Mouse (Mus musculus) layer of hippocampus, postnatal 14 days (tissue): Measurements from ENCODE around the gene Fat1. TPM values are rescaled to one million over a fixed set of nuclear protein-coding genes. Genes with fewer than 3 reads are reported as not detected.

Experiments
- DNase-seq, 2 experiments: peaks; one replicate each; pipeline ENCODE4 v3.0.0; 2021 to 2022; ENCODE audit warnings: low spot score in 2 of 2, mixed read lengths in 1 of 2
- long read RNA-seq, 2 experiments: library from polyadenylated mRNA; stranded (forward); transcript quantifications; one replicate each; pipeline ENCODE4 v2.0.0; 2021
- total RNA-seq, 2 experiments: library from RNA; stranded (reverse); gene quantifications; 2 replicates each; pipeline ENCODE4 v1.2.3; 2021

Gene Fat1
- 10 to 100 TPM; 34.5 TPM for total RNA-seq
- long read RNA-seq, experiment 1, partial matches to known transcripts = 0 of 1 reads
- long read RNA-seq, experiment 1, other reads (novel, unspliced or antisense) = 1 of 1 reads
- long read RNA-seq, experiment 2, partial matches to known transcripts = 0 of 1 reads
- long read RNA-seq, experiment 2, other reads (novel, unspliced or antisense) = 1 of 1 reads

DNA sequence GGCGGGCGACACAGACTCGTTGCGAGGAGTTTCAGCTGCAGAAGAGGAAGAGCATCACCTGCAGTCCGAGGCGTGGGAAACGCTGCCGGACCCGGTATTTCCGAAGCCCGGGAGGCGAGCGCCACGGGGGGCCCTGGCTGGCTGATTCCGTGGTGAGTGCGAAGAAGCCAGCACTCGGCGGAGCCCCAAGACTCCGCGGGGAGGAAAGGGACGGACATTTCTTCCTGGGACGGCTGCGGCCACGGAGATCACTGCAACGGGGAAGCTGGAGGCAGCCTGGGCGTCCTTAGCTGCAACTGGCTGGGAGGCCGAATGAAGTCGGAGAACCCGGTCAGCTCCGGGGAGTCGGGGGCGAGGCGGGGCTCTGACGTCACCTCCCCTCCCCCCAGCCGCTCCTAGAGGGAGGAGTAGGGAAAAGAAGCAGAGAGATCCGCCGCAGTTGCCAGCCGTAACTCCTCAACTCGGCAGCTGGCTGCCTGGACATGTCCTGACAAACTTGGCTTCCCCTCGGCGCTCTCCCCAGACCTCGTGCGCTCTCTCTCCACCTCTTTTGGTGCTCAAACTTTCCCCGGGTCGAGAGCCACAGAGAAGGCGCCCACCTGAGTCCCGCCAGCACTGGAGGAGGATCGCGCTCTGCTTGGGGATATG is at the start of gene Fat1:
TSS of gene Fat1 (plus strand) at position 598 of the 648 bp plus-strand sequence.
- DNase-seq = peak; percentile 71 to 72

GRCm38 (mm10) chr8:44894626-44895025 is 40.6 kb upstream of the Fat1 start:
- no peak for DNase-seq

- peak; percentile 39 to 43 for DNase-seq
Measured at GRCm38 (mm10) chr8:44899575-44899991, 35.7 kb upstream of the Fat1 start.

DNA sequence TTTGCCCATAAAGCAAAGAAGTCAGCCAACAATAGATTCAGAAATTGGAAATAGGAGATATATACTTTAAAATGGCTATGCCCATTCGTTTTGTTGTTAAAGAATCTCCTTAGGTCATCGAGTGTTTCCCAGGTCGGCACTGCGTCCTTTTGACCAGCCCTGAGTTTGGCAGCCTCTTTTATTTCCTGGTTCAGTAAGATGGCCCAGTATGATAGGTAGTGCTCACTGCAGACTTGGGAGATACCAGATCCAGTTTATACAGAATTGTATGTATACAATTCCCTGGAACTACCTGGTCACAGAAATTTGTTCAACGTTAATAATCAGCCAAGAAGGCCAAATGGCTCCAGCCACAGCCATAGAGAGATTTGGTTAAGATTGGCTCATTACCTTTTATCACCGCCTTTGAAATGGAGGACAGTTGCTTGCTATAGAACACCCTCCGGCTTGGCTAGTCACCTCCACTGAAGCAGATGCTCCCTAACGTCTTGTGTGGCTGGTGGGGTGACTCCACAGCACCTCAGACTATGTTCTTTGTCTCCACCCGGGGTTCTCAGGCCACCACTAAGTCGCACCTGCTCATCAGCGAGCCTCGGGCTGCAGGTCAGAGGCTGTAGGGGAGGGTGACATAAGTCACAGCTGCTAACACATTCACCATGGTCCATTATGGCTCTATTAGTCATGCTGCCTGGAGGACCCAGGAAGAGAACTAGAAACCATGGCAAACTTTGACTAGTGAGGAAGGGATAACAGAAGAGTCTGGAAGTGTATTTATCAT is 23.9 kb upstream of the Fat1 start:
- DNase-seq = no peak

GRCm38 (mm10) chr8:44919487-44920082 is 15.7 kb upstream of the Fat1 start:
- no peak for DNase-seq

DNA sequence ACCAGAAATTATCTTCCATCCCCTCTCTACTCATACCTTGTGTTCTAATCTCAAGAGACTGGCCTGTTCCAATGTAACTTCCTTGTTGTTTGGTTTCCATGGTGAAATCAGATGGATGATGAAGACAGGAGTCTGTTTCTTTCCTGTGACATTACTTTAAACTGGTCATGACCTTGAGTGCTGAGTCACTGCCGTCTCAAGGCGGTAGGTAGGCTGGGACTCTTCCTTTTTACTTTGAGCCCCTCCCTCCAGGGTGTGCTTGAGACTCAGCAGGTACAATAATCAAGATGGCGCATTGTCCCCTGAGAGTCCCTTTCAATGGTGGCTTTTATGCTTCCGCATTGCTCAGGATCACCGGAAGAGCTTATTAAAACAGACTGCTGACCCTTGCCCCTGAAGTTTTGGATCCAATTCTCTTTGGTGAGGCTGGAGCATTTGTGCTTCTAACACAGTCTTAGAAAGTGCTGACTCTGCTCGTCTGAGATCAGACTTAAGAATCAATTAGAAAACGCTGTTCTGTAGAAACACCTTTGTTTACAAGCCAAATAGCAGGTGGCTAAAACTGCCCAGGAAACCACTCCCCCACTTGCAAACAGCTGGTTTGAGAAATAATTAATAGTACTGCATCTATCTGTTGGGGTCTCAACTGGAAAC is 14.7 kb upstream of the Fat1 start:
- no peak for DNase-seq

- no peak for DNase-seq
Measured at GRCm38 (mm10) chr8:44924995-44925394, 10.3 kb upstream of the Fat1 start.

DNA sequence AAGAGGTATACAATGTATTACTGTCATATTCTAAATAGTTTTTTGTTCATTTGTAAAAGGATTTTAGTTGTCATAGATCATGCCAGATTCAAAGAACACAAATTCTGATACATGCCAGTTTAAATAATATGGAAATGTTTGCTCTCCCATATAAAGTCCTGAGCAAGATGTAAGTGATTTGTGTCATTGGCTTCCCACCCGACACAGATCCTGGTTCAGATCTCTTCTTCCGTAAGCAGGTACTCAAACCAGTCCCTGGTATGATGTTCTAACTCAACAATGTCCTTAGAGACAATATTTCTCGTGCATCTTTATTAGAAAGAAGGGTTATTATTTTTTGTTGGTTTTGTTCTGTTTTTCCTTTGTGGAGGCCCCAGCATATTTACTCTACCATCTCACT is 5.2 kb upstream of the Fat1 start:
- DNase-seq = no peak

DNA sequence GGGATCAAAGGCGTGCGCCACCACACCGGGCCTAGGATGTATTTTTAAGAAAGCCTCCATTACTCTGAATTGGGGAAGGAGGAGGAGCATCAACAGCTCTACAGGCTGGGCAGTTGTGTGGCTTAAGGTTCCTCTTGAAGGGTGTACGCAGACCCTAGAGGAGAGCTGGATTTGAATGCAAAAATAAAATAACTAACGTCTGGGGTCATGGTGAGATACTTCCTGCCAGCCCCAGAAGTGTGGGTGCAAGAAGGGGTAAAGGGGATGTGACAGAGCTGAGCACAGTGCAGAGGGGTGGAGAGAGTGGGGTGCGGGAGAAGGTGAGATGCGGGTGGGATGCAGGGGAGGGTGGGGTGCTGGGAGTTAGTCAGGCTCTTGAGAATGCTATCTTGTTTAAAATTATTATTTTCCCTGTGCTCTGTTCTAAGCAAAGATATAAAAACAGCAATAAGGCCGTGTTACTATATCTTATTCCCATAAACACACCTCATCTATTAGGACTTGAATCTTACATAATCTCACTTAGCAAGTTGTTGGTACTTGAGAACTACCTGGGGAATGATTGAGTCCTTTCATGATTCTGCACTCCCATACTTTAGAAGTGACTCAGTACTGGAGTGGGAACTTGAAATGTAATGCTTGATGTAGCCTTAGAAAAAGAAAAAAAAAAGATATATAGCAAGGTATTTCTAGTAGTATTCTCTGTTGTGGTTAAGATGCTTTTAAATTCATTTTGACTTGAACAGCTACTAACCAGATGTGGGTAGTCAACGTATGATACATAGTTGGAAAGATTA is 2.5 kb upstream of the Fat1 start:
- no peak for DNase-seq

DNA sequence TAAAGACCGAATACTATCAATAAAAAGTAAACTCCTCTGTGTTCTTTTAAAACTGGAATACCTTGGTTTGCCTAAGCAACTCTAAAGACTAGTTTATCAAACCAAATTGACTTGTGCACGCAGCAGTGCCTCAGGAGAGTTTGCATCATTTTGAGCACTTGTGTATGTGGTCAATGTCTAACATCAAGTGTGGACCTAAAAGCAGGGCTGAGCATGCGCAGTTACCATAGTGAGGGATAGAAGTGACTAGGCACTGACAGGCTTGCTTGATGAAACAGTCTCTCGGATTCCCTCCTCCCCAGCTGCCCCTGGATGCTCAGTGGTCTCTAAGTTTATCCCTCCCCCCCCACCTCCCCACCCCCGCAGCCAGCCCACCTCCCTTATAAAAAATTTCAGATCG is 1.8 kb upstream of the Fat1 start:
- no peak for DNase-seq

DNA sequence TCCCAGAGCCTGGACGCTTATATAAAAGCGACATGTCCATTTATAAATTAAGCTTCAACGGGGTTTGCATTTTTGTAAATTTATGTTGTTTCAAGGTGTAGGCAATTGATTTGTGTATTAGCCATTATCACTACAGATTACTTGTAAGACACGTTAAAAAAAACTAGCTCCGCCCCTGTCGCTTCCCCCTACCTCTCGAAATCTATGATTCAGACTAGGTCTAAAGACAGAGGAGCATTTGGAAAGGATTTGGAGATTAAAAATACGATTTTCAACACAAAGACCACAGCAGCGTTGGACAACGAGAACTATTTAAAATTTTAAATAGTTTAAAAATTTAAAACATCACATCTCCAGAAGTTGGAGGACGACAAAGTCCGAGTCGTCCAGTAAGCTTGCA is 831 bp upstream of the Fat1 start:
- no peak for DNase-seq

DNA sequence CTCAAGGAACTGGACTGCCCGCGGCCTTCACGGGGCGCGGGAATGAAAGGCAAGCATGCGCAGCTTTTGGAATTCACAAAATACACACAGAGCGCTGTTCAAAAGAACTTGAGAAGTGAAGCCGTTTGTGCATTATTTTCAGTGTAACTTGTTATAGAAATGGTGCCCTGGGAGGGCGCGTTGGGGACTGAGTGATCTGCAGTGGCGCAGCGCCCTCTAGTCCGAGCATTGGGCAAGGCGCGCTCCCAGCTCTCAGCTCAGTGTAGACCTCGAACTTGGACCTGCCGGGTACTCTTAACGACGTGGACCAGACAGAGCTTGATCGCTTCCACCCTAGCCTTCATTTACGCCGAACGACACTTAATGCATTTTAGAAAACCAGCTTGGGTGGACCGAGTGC is 494 bp downstream of the Fat1 start:
- DNase-seq = peak; percentile 79 to 88

DNA sequence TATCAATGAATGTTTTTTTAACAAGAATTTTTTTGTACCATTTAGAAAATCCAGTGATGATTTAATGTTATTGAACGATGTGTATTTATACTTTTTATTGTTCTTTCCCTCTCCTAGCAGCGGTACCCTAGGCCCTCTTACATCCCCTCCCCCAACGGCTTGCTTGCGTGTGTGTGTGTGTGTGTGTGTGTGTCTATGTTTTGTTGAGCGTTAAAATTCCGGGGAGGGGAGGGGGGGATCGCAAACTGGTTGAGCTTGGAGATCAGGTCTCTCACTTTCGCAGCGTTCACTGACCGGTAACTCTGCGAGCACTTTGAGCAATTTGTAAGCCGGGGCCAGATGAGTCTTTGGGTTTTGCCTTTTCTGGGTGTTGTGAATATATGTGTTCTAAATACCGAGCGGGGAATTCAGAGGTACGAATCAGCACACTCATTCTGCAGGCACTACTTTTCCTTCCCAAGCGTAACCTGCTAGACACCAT is 1.3 kb downstream of the Fat1 start:
- DNase-seq = no peak

DNA sequence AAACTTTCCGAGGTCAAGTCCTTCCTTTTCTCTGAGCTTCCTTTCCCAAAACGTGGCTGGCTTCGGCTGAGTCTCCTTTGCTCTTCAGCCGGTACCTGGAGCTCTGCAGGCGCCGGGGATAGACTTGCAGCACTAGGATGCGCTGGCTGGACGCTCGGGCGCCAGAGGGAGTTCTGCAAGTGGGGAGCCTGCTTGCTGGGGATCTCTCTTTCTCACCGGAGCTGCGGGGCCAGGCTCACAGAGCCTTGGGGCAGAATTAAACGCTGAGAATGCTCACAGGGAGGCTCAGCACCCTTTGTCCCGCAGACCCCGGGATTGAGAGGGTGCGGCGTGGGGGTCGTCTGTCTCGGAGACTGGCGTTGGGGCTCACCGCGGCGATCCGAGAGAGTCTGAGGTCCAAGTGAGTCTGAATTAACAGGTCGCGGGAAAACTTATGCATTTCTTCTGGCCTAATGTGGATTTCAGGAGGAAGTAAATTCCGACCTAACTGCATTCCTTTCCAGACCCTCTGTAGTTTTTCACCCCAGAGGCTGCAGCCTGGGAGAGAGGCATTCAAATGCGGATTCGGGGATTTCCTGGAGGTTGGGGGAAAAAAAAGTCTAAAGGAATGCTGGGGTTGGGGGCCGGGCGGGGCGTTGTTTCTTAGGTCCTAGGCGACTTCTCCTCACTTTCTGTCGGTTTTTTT is 2.0 kb downstream of the Fat1 start:
- peak; percentile 46 for DNase-seq

GRCm38 (mm10) chr8:44937905-44938642 is 2.8 kb downstream of the Fat1 start:
- peak; percentile 89 to 90 for DNase-seq

- DNase-seq = no peak
Measured at GRCm38 (mm10) chr8:44938643-44938979, 3.4 kb downstream of the Fat1 start.

GRCm38 (mm10) chr8:44945577-44945976 is 10.3 kb downstream of the Fat1 start:
- DNase-seq = no peak

- no peak for DNase-seq
Measured at GRCm38 (mm10) chr8:44948597-44948996, 13.3 kb downstream of the Fat1 start.

- no peak for DNase-seq
Measured at GRCm38 (mm10) chr8:44960455-44960854, 25.2 kb downstream of the Fat1 start.
